Mouse (Mus musculus): Measurements from ENCODE around the gene Cd6. TPM values are rescaled to one million over a fixed set of nuclear protein-coding genes. Genes with fewer than 3 reads are reported as not detected.

The Cd6 gene
- total and polyA plus RNA-seq, 3 experiments: not detected

- Histone ChIP-seq H3K79me2 (ENCODE audit: control insufficient read depth, insufficient read depth, low read length, poor library complexity) (no peaks in the 10 kb centered on the region), H3K4me1 (ENCODE audit: control insufficient read depth in 1 of 2, insufficient read depth in 2 of 2, low read length in 2 of 2) (no peaks in the 10 kb centered on the region), H3K36me3 (ENCODE audit: control insufficient read depth in 1 of 2, insufficient read depth in 2 of 2, low read length in 2 of 2) (no peaks in the 10 kb centered on the region), H3K9me3 (replicated peaks; ENCODE audit: insufficient read depth, low read length) (no peaks in the 10 kb centered on the region), H3K4me3 (ENCODE audit: control insufficient read depth in 1 of 2, insufficient read depth in 1 of 2, low read depth in 2 of 2, low read length in 2 of 2) (no peak overlapping the region), H3K9ac (ENCODE audit: control insufficient read depth, low read depth, low read length, poor library complexity, severe bottlenecking) (no peak overlapping the region), H3K27me3 (ENCODE audit: control insufficient read depth in 1 of 2, insufficient read depth in 2 of 2, low read length in 2 of 2) (peaks cover 0 to 3% of the 10 kb centered on the region in 2 experiments; a peak in 3 of 4 replicates), H3K27ac (ENCODE audit: control insufficient read depth, low read depth, low read length) (no peak overlapping the region)
- TF ChIP-seq MEF2A (IDR thresholded peaks at IDR 0.05; ENCODE audit: extremely low read depth, insufficient replicate concordance, low read depth, low read length, poor library complexity, severe bottlenecking): no peak
- TF ChIP-seq HCFC1 (IDR thresholded peaks at IDR 0.05; ENCODE audit: low read depth, low read length): no peak
- TF ChIP-seq CHD2 (IDR thresholded peaks at IDR 0.05; ENCODE audit: low read length): no peak
- TF ChIP-seq TAL1 (IDR thresholded peaks at IDR 0.05; ENCODE audit: low read length): no peak
- no peak for TF ChIP-seq GABPA (IDR thresholded peaks at IDR 0.05; ENCODE audit: low read depth, low read length)
- no peak for TF ChIP-seq NRF1 (IDR thresholded peaks at IDR 0.05; ENCODE audit: insufficient read depth, low read depth, low read length, poor library complexity, severe bottlenecking)
- no peak for TF ChIP-seq NELFE (IDR thresholded peaks at IDR 0.05; ENCODE audit: low read depth, low read length)
- no peak for TF ChIP-seq POLR2AphosphoS2 (IDR thresholded peaks at IDR 0.05; ENCODE audit: low read length)
- TF ChIP-seq GATA1 (IDR thresholded peaks at IDR 0.05; ENCODE audit: low read depth, low read length): no peak
- no peak for TF ChIP-seq RCOR1 (IDR thresholded peaks at IDR 0.05; ENCODE audit: low read depth, low read length)
- TF ChIP-seq MYC (IDR thresholded peaks at IDR 0.05; ENCODE audit: low read depth, low read length): no peak
- no peak for TF ChIP-seq CHD1 (IDR thresholded peaks at IDR 0.05; ENCODE audit: low read depth, low read length)
- TF ChIP-seq ZC3H11A (IDR thresholded peaks at IDR 0.05; ENCODE audit: low read depth, low read length): no peak
- no peak for TF ChIP-seq MAFK (IDR thresholded peaks at IDR 0.05; ENCODE audit: borderline replicate concordance, low read depth, low read length)
- TF ChIP-seq ETS1 (IDR thresholded peaks at IDR 0.05; ENCODE audit: low read depth, low read length): no peak
- no peak for TF ChIP-seq ELF1 (IDR thresholded peaks at IDR 0.05; ENCODE audit: low read depth, low read length)
- TF ChIP-seq RAD21 (IDR thresholded peaks at IDR 0.05; ENCODE audit: low read depth, low read length): no peak
- TF ChIP-seq TBP (IDR thresholded peaks at IDR 0.05; ENCODE audit: low read depth, low read length): no peak
- no peak for TF ChIP-seq UBTF (IDR thresholded peaks at IDR 0.05; ENCODE audit: borderline replicate concordance, insufficient read depth, low read depth, low read length)
- no peak for DNase-seq (ENCODE audit: low read depth, low spot score)
These were observed 87.7 kb downstream of the Cd6 start for GRCm38 (mm10) chr19:10742145-10742544.

GRCm38 (mm10) chr19:10740641-10741440, 89.0 kb downstream of the Cd6 start:
- peaks cover 0 to under 1% of the 10 kb centered on the region in 2 experiments; a peak in 3 of 4 replicates for H3K27me3 ChIP-seq (ENCODE audit: control insufficient read depth in 1 of 2, insufficient read depth in 2 of 2, low read length in 2 of 2)
- DNase-seq (ENCODE audit: low read depth, low spot score): no peak
- H3K36me3 ChIP-seq (ENCODE audit: control insufficient read depth in 1 of 2, insufficient read depth in 2 of 2, low read length in 2 of 2): no peaks in the 10 kb centered on the region
- no peak overlapping the region for H3K4me3 ChIP-seq (ENCODE audit: control insufficient read depth in 1 of 2, insufficient read depth in 1 of 2, low read depth in 2 of 2, low read length in 2 of 2)
- H3K9ac ChIP-seq (ENCODE audit: control insufficient read depth, low read depth, low read length, poor library complexity, severe bottlenecking): no peak overlapping the region
- no peak overlapping the region for H3K27ac ChIP-seq (ENCODE audit: control insufficient read depth, low read depth, low read length)
- no peaks in the 10 kb centered on the region for H3K4me1 ChIP-seq (ENCODE audit: control insufficient read depth in 1 of 2, insufficient read depth in 2 of 2, low read length in 2 of 2)
- no peaks in the 10 kb centered on the region for H3K9me3 ChIP-seq (replicated peaks; ENCODE audit: insufficient read depth, low read length)
- no peaks in the 10 kb centered on the region for H3K79me2 ChIP-seq (ENCODE audit: control insufficient read depth, insufficient read depth, low read length, poor library complexity)
- TF ChIP-seq POLR2AphosphoS5 (IDR thresholded peaks at IDR 0.05; ENCODE audit: borderline replicate concordance, low read depth, low read length): no peak
- TF ChIP-seq ZNF384 (IDR thresholded peaks at IDR 0.05; ENCODE audit: low read depth, low read length): no peak
- no peak for TF ChIP-seq USF2 (IDR thresholded peaks at IDR 0.05; ENCODE audit: borderline replicate concordance in 1 of 2, insufficient read depth in 1 of 2, low read depth in 1 of 2, low read length in 2 of 2)
- no peak for TF ChIP-seq BHLHE40 (IDR thresholded peaks at IDR 0.05; ENCODE audit: borderline replicate concordance, low read depth, low read length)
- no peak for TF ChIP-seq POLR2A (IDR thresholded peaks at IDR 0.05; ENCODE audit: control insufficient read depth in 1 of 2, insufficient read depth in 1 of 2, low read depth in 1 of 2, low read length in 2 of 2, poor library complexity in 1 of 2)
- TF ChIP-seq CHD2 (IDR thresholded peaks at IDR 0.05; ENCODE audit: low read length): no peak
- TF ChIP-seq NRF1 (IDR thresholded peaks at IDR 0.05; ENCODE audit: insufficient read depth, low read depth, low read length, poor library complexity, severe bottlenecking): no peak
- TF ChIP-seq ETS1 (IDR thresholded peaks at IDR 0.05; ENCODE audit: low read depth, low read length): no peak
- no peak for TF ChIP-seq MXI1 (IDR thresholded peaks at IDR 0.05; ENCODE audit: low read depth, low read length)
- no peak for TF ChIP-seq MEF2A (IDR thresholded peaks at IDR 0.05; ENCODE audit: extremely low read depth, insufficient replicate concordance, low read depth, low read length, poor library complexity, severe bottlenecking)
- TF ChIP-seq NELFE (IDR thresholded peaks at IDR 0.05; ENCODE audit: low read depth, low read length): no peak
- TF ChIP-seq SIN3A (IDR thresholded peaks at IDR 0.05; ENCODE audit: low read length): no peak
- TF ChIP-seq ZMIZ1 (IDR thresholded peaks at IDR 0.05; ENCODE audit: low read depth, low read length): no peak
- no peak for TF ChIP-seq CHD1 (IDR thresholded peaks at IDR 0.05; ENCODE audit: low read depth, low read length)
- TF ChIP-seq MAX (IDR thresholded peaks at IDR 0.05; ENCODE audit: low read length): no peak
- no peak for TF ChIP-seq MAFK (IDR thresholded peaks at IDR 0.05; ENCODE audit: borderline replicate concordance, low read depth, low read length)
- TF ChIP-seq E2F4 (IDR thresholded peaks at IDR 0.05; ENCODE audit: borderline replicate concordance, low read depth, low read length): no peak
